Mouse (Mus musculus): ENCODE measurements at regions not wholly inside any gene's neighbourhood (a gene's known extent, or its start where the extent isn't known, plus 50 kb on each side); places are given as distances from the start of the nearest gene placed in this dataset.

GRCm38 (mm10) chr2:117570987-117571386 is 228.2 kb upstream of the Rasgrp1 start:
- TF ChIP-seq TAL1 (IDR thresholded peaks at IDR 0.05; ENCODE audit: low read length) (no peak), GATA1 (IDR thresholded peaks at IDR 0.05; ENCODE audit: low read length) (no peak)

All from erythroblast, embryonic 14.5 days (primary cell).